Comparison of ENCODE assay signal across 8 mouse cellular contexts in the genomic region with DNA sequence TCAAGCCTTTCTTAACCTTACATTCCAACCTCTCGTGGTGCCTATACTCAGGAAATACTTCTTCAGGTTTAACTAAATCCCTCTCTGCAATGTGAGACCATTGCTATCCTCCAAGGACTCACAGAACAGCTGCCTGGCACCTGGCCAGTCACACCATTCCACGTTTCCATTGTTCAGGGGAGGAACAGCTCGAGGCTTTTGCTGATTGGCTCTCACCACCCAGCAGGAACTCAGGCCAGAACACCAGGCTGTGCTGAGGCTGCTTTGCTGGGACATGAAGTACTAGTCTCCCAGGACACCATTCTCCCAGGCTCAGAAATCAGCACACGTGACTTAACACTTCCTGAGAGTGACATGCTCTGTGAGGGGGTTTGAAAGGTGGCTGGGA.
DNase-seq lines count a peak whose midpoint lies in the region; ATAC-seq lines count a peak whose summit lies in the region.

No protein-coding gene starts in this region.

- DNase-seq in kidney, adult 9 months = peak; percentile 3
- DNase-seq in kidney, adult 18-20 months = no peak
- DNase-seq in embryonic facial prominence, embryonic 11.5 days (ENCODE audit: low spot score) = peak; percentile 83
- DNase-seq in gastrocnemius, postnatal 4 days (ENCODE audit: low spot score in 2 of 2) = peak; percentile 70 to 85
- peak; percentile 72 for DNase-seq in hindlimb bud, embryonic 11.5 days (ENCODE audit: extremely low spot score, low read depth, low spot score)
- peak; percentile 86 for DNase-seq in limb, embryonic 11.5 days (ENCODE audit: low spot score)
- no peak for DNase-seq in thymus, postnatal 25 days

- no peaks in the 10 kb centered on the region for H3K9me3 ChIP-seq in embryonic facial prominence, embryonic 11.5 days (replicated peaks; ENCODE audit: control insufficient read depth, low read length)
- no peaks in the 10 kb centered on the region for H3K9me3 ChIP-seq in limb, embryonic 11.5 days (ENCODE audit: control insufficient read depth, low read length)
- H3K9me3 ChIP-seq in neural tube, embryonic 14.5 days (ENCODE audit: control insufficient read depth, low read length) = no peaks in the 10 kb centered on the region

- no peaks in the 10 kb centered on the region for H3K4me1 ChIP-seq in embryonic facial prominence, embryonic 11.5 days (ENCODE audit: control insufficient read depth, insufficient read depth, low read length)
- H3K4me1 ChIP-seq in limb, embryonic 11.5 days (ENCODE audit: control insufficient read depth, insufficient read depth, low read length) = peaks cover 3% of the 10 kb centered on the region; the same call in 1 of the 2 replicates
- peaks cover 9% of the 10 kb centered on the region; the same call in 1 of the 2 replicates for H3K4me1 ChIP-seq in neural tube, embryonic 14.5 days (ENCODE audit: control insufficient read depth, insufficient read depth, low read length)

- H3K36me3 ChIP-seq in embryonic facial prominence, embryonic 11.5 days (replicated peaks; ENCODE audit: control insufficient read depth, insufficient read depth, low read depth, low read length) = no peaks in the 10 kb centered on the region
- no peaks in the 10 kb centered on the region for H3K36me3 ChIP-seq in limb, embryonic 11.5 days (ENCODE audit: control insufficient read depth, insufficient read depth, low read length)
- no peaks in the 10 kb centered on the region for H3K36me3 ChIP-seq in neural tube, embryonic 14.5 days (ENCODE audit: control insufficient read depth, insufficient read depth, low read length)

- no peak overlapping the region for H3K4me3 ChIP-seq in embryonic facial prominence, embryonic 11.5 days (ENCODE audit: low read depth, low read length)
- no peak overlapping the region for H3K4me3 ChIP-seq in limb, embryonic 11.5 days (ENCODE audit: low read depth, low read length)
- no peak overlapping the region for H3K4me3 ChIP-seq in neural tube, embryonic 14.5 days (ENCODE audit: low read depth, low read length)

- no peaks in the 10 kb centered on the region for H3K27me3 ChIP-seq in embryonic facial prominence, embryonic 11.5 days (ENCODE audit: control insufficient read depth, insufficient read depth, low read length)
- H3K27me3 ChIP-seq in limb, embryonic 11.5 days (ENCODE audit: control insufficient read depth, insufficient read depth, low read length) = no peaks in the 10 kb centered on the region
- H3K27me3 ChIP-seq in neural tube, embryonic 14.5 days (ENCODE audit: control insufficient read depth, insufficient read depth, low read length) = no peaks in the 10 kb centered on the region

- no peak overlapping the region for H3K4me2 ChIP-seq in embryonic facial prominence, embryonic 11.5 days (ENCODE audit: low read depth, low read length)
- H3K4me2 ChIP-seq in limb, embryonic 11.5 days (ENCODE audit: low read depth, severe bottlenecking) = no peak overlapping the region
- no peak overlapping the region for H3K4me2 ChIP-seq in neural tube, embryonic 14.5 days (ENCODE audit: low read depth, low read length)

- WGBS in embryonic facial prominence, embryonic 11.5 days = 10% methylated on average over 4 of the region's 4 CpGs
- WGBS in limb, embryonic 11.5 days = 12% methylated on average over 4 of the region's 4 CpGs
- 11% methylated on average over 4 of the region's 4 CpGs for WGBS in neural tube, embryonic 14.5 days

- peak overlapping the region; percentile 52 for H3K27ac ChIP-seq in embryonic facial prominence, embryonic 11.5 days (replicated peaks; ENCODE audit: low read depth, low read length)
- peak overlapping the region; percentile 79 for H3K27ac ChIP-seq in limb, embryonic 11.5 days (replicated peaks; ENCODE audit: low read depth, low read length)
- H3K27ac ChIP-seq in neural tube, embryonic 14.5 days (ENCODE audit: low read depth, low read length) = no peak overlapping the region

- ATAC-seq in embryonic facial prominence, embryonic 11.5 days (replicated peaks; ENCODE audit: insufficient number of reproducible peaks, low FRiP score, low TSS enrichment, low read depth) = peak; percentile 92
- peak; percentile 94 for ATAC-seq in limb, embryonic 11.5 days (ENCODE audit: insufficient number of reproducible peaks, low FRiP score, low TSS enrichment, low read depth)
- ATAC-seq in neural tube, embryonic 14.5 days (ENCODE audit: low read depth) = peak; percentile 85

- no peak overlapping the region for H3K9ac ChIP-seq in embryonic facial prominence, embryonic 11.5 days (replicated peaks; ENCODE audit: low read length)
- H3K9ac ChIP-seq in limb, embryonic 11.5 days (ENCODE audit: low read length) = no peak overlapping the region
- H3K9ac ChIP-seq in neural tube, embryonic 14.5 days (replicated peaks; ENCODE audit: low read depth, low read length) = no peak overlapping the region

Comparison
In these comparisons a context has a peak if more than half of its experiments do, and no peak if none do; other contexts are left out.
1. DNase-seq: peak in kidney, adult 9 months (single experiment), embryonic facial prominence, embryonic 11.5 days (single experiment), gastrocnemius, postnatal 4 days (2 of 2), hindlimb bud, embryonic 11.5 days (single experiment) and limb, embryonic 11.5 days (single experiment); none in kidney, adult 18-20 months (single experiment) and thymus, postnatal 25 days (single experiment).
2. Peak in every context shown above with its lines, with median percentiles within 50 percentile points of each other: ATAC-seq.